Mouse (Mus musculus): ENCODE measurements around the gene Clint1.

Gene Clint1

DNA sequence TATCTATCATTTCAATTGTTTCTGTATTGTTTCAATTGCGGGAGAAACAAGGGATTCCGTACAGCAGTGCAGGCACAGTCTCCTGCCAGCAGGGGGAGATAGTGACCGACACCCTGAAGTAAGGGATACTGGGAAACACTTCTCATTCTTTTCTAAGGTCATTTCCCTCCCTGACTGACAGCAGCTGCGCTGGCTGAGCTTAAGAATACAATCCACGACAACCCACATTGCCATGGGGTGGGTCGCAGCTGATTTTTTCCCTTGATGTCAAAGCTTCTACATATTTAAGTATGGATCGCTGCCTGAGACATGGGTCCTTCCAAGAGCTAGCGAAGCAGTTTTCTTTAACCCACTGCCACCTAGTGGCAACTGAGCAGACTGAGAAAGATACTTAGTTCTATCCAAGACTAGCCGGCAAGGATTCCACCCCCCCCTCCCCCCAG is 74.8 kb downstream of the Clint1 start:
- DNase-seq (ENCODE audit: low read depth, low spot score), result peak; percentile 86

DNA sequence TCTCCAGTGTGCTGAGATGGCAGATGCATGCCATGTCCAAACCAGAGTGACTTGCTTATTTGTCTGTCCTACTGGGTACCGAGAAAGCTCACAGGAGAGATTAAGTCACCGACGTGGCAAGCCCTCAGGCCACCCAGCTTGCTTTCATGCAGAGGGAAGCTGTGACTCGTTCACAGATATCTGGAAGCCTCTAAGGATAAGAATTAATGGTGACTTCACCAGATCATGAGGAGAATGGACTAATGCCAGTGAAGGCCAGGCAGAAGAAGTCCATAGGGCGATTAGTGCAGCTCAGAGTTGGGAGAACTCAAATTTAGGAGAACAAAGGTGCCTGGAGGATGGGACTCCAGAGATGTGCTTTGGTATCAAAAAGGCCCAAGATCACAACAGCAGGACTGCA is 75.6 kb downstream of the Clint1 start:
- DNase-seq (ENCODE audit: low read depth, low spot score), result no peak

DNA sequence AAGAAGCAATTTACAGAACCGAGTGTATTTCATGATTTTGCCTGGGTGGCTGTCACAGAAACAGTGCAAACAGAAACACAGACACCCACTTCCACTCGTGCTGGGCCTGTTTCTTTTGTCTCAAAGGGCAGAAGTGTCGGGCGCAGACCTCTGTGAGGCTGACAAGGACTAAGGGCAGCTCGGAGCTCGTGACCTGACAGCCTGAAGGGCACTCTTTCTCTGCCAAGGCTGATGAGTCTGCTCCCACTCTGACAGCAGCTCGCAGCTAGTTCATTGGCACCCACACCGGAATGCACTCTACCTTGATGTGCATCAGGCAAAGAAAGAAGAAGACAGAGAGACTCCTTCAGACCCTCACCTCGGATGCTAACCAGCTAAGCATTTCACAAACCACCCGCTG is 77.7 kb downstream of the Clint1 start:
- no peak for DNase-seq (ENCODE audit: low read depth, low spot score)

DNA sequence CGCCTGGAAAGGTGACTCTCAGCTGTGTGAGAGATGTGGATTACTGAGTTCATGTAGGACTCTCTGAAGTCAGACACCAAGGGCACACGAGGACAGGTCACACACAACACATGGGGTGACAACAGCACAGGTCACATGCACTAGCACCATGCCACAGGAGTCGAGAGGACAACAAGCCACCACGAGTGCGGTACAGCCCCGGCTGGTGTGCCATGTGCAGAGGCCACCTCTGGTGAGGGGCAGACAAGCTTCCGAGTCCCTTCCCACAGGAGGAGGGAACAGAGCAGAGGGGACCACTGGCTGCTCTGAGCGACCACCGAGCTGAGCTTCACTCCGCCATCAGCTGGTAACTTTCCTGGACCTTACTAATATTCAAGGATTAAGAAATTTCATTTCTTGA is 80.9 kb downstream of the Clint1 start:
- no peak for DNase-seq (ENCODE audit: low read depth, low spot score)

DNA sequence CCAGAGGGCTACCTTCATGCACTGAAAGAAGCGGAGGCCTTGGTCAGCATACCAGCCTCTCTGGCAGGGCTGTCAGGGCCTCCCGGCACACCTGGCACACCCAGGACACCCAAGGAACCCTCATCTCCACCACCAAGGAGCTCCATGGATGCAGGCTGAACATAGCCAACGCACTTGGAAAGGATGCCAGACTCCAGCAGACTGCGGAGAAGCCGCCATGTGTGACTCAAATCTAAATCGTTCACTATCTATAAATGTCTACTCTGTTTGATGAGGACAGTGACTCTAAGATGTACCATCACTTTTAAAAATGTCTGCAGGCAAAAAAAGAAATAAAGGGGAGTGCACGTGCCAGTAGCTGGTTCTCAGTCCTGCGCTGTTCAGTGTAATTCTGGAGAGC is 85.6 kb downstream of the Clint1 start:
- no peak for DNase-seq (ENCODE audit: low read depth, low spot score)

DNA sequence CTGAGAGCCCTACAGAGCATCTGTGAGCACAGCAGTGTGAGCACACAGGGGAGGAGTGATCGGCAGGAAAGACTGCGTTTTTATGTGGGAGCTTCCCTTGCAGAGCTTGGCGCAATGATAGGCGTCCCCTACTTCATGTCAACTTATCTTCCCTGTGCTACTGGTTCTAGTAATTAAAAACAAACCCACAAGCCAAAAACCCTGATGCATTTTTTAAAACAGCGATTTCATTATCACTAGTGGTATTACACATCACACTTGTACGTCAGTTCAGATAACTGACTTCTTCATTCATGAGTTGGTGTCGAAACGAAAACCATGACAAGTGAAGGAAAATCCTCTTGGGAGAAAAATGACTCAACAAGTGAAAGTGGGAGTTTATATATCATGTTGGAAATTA is 87.1 kb downstream of the Clint1 start:
- no peak for DNase-seq (ENCODE audit: low read depth, low spot score)

DNA sequence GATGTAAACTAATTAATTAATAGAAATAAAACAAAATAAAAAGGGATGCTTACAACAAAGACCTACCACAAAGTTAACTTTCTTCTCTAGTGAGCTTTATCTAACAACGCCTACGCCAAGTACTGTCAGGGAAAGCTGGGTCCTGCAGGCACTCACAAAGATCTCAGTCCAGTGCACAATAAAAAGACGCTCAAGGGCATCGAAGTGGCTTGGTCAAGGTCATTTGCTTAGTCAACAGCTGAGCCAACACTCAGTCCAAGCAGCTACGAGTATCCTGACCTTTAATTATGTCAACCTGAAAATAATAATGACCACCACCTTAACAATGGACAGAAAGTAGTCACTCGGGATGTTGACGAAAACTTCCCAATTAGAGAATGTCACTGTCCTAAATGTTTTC is 90.4 kb downstream of the Clint1 start:
- DNase-seq (ENCODE audit: low read depth, low spot score), result no peak

DNA sequence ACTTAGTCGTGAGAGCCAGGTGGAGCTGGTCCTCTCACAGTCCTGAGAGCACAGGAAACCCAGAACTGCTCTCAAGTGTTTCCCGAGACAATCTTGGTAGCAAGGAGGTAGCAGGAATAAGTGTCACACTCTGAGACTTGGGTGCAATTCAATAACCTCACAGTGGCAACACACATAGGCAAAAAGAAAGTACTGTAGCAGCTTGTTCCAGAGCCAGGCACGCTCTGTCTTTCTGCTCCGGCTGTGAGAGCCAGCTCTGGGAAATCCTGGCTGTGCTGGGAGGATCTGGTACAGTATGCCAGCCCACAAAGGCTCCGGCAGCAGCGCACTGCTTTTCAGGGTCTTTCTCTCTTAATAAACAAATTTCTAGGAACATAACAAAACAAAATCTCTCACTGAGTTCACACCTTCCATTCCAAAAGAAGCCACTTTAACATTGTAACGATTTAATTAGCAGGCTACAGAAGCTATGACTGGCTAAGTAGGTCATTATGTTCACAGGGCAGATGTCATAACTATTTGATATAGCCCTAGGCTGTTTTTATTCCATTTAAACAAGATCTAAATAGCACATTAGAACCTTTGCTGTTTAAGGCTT is 91.4 kb downstream of the Clint1 start:
- DNase-seq (ENCODE audit: low read depth, low spot score), result no peak

DNA sequence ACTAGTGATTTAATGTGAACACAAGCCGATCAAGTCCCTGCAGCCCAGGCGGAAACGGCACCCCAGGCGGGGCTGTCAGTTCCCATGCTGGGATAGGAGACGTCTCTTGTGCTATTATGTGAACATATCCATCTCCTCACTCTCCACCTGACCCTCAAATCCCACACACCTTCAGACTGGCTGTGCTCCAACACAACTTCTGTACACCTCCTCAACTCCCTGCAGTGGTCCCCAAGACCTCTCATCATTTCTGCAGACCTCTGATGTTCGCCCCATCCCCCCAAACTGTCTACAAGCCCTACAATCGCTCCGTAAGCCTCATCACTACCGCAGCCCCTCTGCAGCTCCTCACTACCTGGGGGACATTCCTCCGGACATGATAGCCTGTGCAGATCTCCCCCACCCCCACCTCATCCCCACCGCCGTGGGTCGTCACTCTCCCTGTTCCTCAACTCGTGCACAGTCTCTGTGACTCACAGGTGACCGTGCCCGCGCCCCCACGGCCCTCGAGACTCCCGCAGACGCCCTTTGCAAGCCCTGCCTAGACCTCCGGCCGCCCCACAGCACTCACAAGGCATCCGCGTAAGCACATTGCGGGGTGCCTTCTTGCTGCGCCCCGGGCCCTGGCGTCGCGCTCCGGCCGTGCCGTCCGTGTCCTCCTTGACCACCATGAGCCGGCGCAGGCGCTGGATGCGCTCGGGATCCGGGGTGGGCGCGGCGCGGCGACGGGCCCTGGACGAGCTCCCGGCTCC is 92.2 kb downstream of the Clint1 start:
- DNase-seq (ENCODE audit: low read depth, low spot score), result no peak

DNA sequence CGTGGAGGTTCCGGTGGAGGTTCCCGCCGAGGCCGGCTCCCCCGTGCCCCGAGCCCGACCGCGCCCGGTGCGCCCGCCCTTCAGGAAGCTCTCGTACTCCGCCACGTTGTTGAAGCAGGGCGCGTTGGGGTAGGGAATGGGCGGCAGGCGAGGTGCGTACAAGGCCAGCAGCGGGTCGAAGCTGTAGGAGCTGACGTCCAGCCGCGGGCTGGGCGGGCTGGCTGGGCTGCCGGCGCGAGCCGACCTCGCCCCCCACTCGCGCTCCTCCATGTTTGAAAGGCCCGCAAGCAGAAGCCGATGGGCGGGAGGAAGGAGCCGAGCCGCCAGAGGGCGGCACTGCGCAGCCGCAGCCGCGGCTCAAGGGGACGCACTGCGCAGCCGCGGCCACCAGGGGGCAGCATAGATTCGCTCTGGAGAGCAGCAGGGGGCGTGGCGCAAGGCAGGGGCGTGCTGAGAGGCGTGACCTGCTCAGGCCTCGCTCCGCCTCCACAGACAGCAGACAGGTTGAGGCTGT is 92.8 kb downstream of the Clint1 start, which contains the start of gene Lsm11:
TSS of gene Lsm11 (minus strand) at position 293 of the 514 bp plus-strand sequence.
- peak; percentile 95 for DNase-seq (ENCODE audit: low read depth, low spot score)

DNA sequence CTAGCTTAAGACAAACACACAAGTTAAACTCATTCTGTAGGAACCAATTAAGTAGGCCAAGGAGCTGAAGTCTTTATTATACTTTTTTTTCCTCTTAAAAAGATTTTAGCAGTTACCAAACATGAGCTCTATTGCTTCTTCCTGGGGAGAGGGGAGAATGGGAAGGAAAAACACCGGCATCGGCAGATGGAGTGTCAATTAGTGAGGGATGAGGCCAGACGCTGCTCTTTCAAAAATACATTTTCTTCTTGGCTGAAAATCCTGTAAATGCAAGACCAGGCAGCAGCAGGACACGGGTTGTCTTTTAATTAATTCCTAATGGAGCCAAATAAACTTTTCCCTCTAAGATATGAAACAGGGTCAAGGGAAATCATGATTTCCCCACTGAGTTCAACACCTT is 94.9 kb downstream of the Clint1 start:
- no peak for DNase-seq (ENCODE audit: low read depth, low spot score)

DNA sequence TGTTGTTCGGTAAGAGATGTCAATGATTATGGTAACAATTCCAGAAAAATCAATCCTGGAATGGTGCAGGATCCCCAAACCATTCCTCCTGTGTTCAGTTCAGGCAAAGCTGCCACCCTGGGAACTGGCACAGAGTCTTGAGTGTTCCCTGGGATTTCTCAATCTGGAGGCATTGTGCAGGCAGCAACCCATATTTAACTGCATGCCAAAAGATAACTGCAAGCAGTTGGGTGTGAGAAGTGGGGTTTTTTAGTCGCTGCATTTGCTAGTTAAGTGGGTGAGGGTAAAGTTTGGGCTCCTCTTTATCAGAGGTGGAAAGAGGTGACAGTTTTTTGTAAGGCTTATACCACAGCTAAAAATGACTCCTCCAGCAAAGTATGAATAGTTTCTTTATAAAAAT is 95.6 kb downstream of the Clint1 start:
- DNase-seq (ENCODE audit: low read depth, low spot score), result no peak

DNA sequence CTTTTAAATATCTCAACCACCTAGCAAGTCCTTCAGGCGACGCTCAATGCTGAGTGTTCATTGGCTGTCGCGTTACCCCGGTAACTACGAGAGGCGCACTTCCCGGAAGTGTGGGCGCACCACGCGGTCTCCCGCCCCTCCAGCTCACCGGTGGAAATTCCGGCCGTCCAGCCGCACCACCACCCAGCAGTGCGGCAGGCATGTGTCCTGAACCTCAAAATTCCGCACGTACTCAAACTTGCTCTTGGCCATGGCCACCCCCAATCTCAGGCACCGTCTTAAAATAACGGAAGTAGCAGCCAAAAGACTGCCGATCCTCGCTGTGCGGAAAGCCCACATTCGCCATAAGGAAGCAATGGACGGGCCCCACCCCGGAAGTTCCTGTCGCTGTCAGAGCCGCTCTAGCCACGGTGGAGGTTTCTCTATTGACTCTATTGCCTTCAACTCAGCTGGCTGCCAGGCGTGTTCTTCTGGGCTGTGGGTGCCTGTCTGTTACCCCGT is 103.3 kb downstream of the Clint1 start, which contains the start of gene Thg1l:
TSS of gene Thg1l (minus strand) at position 368 of the 501 bp plus-strand sequence.
- peak; percentile 94 for DNase-seq (ENCODE audit: low read depth, low spot score)

DNA sequence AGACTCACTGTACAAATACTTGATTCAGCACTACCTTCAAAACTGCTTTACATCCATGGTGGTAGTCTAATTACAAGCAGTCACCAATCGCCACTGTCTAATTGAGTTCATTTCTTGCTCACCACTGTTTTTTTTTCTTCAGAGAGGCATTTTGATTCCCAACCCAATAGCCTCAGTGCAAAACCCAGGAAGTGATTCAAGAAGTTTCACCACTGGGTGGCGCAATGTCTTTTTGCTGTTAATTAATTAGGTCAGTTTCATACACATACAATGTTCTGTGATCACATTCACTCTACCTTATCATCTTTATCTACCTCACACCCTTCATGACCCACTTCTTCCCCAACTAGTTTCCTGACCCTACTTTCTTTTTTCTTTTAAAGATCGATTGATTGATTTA is 107.7 kb downstream of the Clint1 start:
- no peak for DNase-seq (ENCODE audit: low read depth, low spot score)

DNA sequence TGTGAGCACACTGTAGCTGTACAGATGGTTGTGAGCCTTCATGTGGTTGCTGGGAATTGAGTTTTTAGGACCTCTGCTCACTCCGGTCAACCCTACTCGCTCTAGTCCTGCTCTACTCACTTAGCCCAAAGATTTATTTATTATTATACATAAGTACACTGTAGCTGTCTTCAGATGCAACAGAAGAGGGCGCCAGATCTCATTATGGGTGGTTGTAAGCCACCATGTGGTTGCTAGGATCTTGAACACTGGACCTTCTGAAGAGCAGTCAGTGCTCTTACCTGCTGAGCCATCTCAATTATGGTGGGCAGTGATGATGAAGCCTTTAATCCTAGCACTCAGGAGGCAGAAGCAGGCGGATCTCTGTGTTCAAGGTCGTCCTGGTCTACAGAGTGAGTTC is 108.2 kb downstream of the Clint1 start:
- DNase-seq (ENCODE audit: low read depth, low spot score), result no peak

Data from forelimb bud, embryonic 11.5 days (tissue).